Mouse (Mus musculus): ENCODE measurements around the gene Kcnip4. TPM values are rescaled to one million over a fixed set of nuclear protein-coding genes. Genes with fewer than 3 reads are reported as not detected.

Kcnip4 gene
- total RNA-seq, 2 experiments from 2014 or later = not detected

- ATAC-seq (replicated peaks; ENCODE audit: low FRiP score, low TSS enrichment, poor library complexity, severe bottlenecking) = no peak
These were observed 483.4 kb downstream of the Kcnip4 start for GRCm38 (mm10) chr5:49041259-49041845.

- no peak for ATAC-seq (replicated peaks; ENCODE audit: low FRiP score, low TSS enrichment, poor library complexity, severe bottlenecking)
These were observed 527.3 kb downstream of the Kcnip4 start for GRCm38 (mm10) chr5:48997359-48997758.

GRCm38 (mm10) chr5:48989145-48989659 is 535.5 kb downstream of the Kcnip4 start:
- no peak for ATAC-seq (replicated peaks; ENCODE audit: low FRiP score, low TSS enrichment, poor library complexity, severe bottlenecking)

GRCm38 (mm10) chr5:48942378-48943088 is 582.2 kb downstream of the Kcnip4 start:
- no peak for ATAC-seq (replicated peaks; ENCODE audit: low FRiP score, low TSS enrichment, poor library complexity, severe bottlenecking)

- ATAC-seq (replicated peaks; ENCODE audit: low FRiP score, low TSS enrichment, poor library complexity, severe bottlenecking) = no peak
These were observed 592.8 kb downstream of the Kcnip4 start for GRCm38 (mm10) chr5:48931881-48932280.

- ATAC-seq (replicated peaks; ENCODE audit: low FRiP score, low TSS enrichment, poor library complexity, severe bottlenecking) = no peak
These were observed 634.5 kb downstream of the Kcnip4 start for GRCm38 (mm10) chr5:48890216-48890615.

GRCm38 (mm10) chr5:48889395-48890194 is 635.1 kb downstream of the Kcnip4 start:
- no peak for ATAC-seq (replicated peaks; ENCODE audit: low FRiP score, low TSS enrichment, poor library complexity, severe bottlenecking)

- ATAC-seq (replicated peaks; ENCODE audit: low FRiP score, low TSS enrichment, poor library complexity, severe bottlenecking) = no peak
These were observed 646.6 kb downstream of the Kcnip4 start for GRCm38 (mm10) chr5:48878081-48878480.

- no peak for ATAC-seq (replicated peaks; ENCODE audit: low FRiP score, low TSS enrichment, poor library complexity, severe bottlenecking)
These were observed 660.3 kb downstream of the Kcnip4 start for GRCm38 (mm10) chr5:48864268-48864967.

- ATAC-seq (replicated peaks; ENCODE audit: low FRiP score, low TSS enrichment, poor library complexity, severe bottlenecking) = no peak
These were observed 683.7 kb downstream of the Kcnip4 start for GRCm38 (mm10) chr5:48840971-48841370.

- no peak for ATAC-seq (replicated peaks; ENCODE audit: low FRiP score, low TSS enrichment, poor library complexity, severe bottlenecking)
These were observed 729.2 kb downstream of the Kcnip4 start for GRCm38 (mm10) chr5:48795526-48795925.

- ATAC-seq (replicated peaks; ENCODE audit: low FRiP score, low TSS enrichment, poor library complexity, severe bottlenecking) = no peak
These were observed 745.3 kb downstream of the Kcnip4 start for GRCm38 (mm10) chr5:48779376-48779775.

- no peak for ATAC-seq (replicated peaks; ENCODE audit: low FRiP score, low TSS enrichment, poor library complexity, severe bottlenecking)
These were observed 776.1 kb downstream of the Kcnip4 start for GRCm38 (mm10) chr5:48748613-48749012.

GRCm38 (mm10) chr5:48737640-48738039 is 787.1 kb downstream of the Kcnip4 start:
- ATAC-seq (replicated peaks; ENCODE audit: low FRiP score, low TSS enrichment, poor library complexity, severe bottlenecking) = no peak

- no peak for ATAC-seq (replicated peaks; ENCODE audit: low FRiP score, low TSS enrichment, poor library complexity, severe bottlenecking)
These were observed 806.5 kb downstream of the Kcnip4 start for GRCm38 (mm10) chr5:48718166-48718565.

- ATAC-seq (replicated peaks; ENCODE audit: low FRiP score, low TSS enrichment, poor library complexity, severe bottlenecking) = no peak
These were observed 818.7 kb downstream of the Kcnip4 start for GRCm38 (mm10) chr5:48705997-48706396.

GRCm38 (mm10) chr5:48687068-48687467 is 837.6 kb downstream of the Kcnip4 start:
- ATAC-seq (replicated peaks; ENCODE audit: low FRiP score, low TSS enrichment, poor library complexity, severe bottlenecking) = no peak

- ATAC-seq (replicated peaks; ENCODE audit: low FRiP score, low TSS enrichment, poor library complexity, severe bottlenecking) = no peak
These were observed 844.7 kb downstream of the Kcnip4 start for GRCm38 (mm10) chr5:48679733-48680595.

GRCm38 (mm10) chr5:48662504-48662903 is 862.2 kb downstream of the Kcnip4 start:
- no peak for ATAC-seq (replicated peaks; ENCODE audit: low FRiP score, low TSS enrichment, poor library complexity, severe bottlenecking)
